Mouse (Mus musculus): ENCODE measurements around the gene Krtap3-3. TPM values are rescaled to one million over a fixed set of nuclear protein-coding genes. Genes with fewer than 3 reads are reported as not detected.

The Krtap3-3 gene
- total RNA-seq, 2 experiments from 2014 or later: not detected

Other genes with a start within 250 kb of the Krtap3-3 start
- not detected for gene Krt25, start 227.9 kb downstream of the Krtap3-3 start, total RNA-seq (2021)
- gene Krt26, start 212.9 kb downstream of the Krtap3-3 start, total RNA-seq (2021): not detected
- gene Krt27, start 199.8 kb downstream of the Krtap3-3 start, total RNA-seq (2021): not detected
- gene Krt28, start 176.0 kb downstream of the Krtap3-3 start, total RNA-seq (2021): not detected
- 1 to 10 TPM; 5.3 to 5.5 TPM for gene Krt10, start 161.5 kb downstream of the Krtap3-3 start, total RNA-seq (2021)
- gene Krt12, start 128.6 kb downstream of the Krtap3-3 start, total RNA-seq (2021): not detected
- gene Krt20, start 112.7 kb downstream of the Krtap3-3 start, total RNA-seq (2021): not detected
- not detected for gene Krt23, start 57.7 kb downstream of the Krtap3-3 start, total RNA-seq (2021)
- gene Krt39, start 29.5 kb downstream of the Krtap3-3 start, total RNA-seq (2021): not detected
- gene Krt40, start 7.7 kb downstream of the Krtap3-3 start, total RNA-seq (2021): not detected
- gene Krtap3-2, start 6.0 kb upstream of the Krtap3-3 start, total RNA-seq (2021): not detected
- not detected for gene Gm11939, start 8.6 kb upstream of the Krtap3-3 start, total RNA-seq (2021)
- gene Krtap3-1, start 15.8 kb upstream of the Krtap3-3 start, total RNA-seq (2021): not detected
- not detected for gene Krtap1-5, start 30.2 kb upstream of the Krtap3-3 start, total RNA-seq (2021)
- gene Krtap1-4, start 32.8 kb upstream of the Krtap3-3 start, total RNA-seq (2021): not detected
- not detected for gene Krtap1-3, start 40.5 kb upstream of the Krtap3-3 start, total RNA-seq (2021)
- not detected for gene Krtap9-3, start 47.2 kb upstream of the Krtap3-3 start, total RNA-seq (2021)
- gene Gm11938, start 52.4 kb upstream of the Krtap3-3 start, total RNA-seq (2021): not detected
- not detected for gene Gm11937, start 59.3 kb upstream of the Krtap3-3 start, total RNA-seq (2021)
- gene Krtap2-4, start 64.0 kb upstream of the Krtap3-3 start, total RNA-seq (2021): not detected
- not detected for gene Gm11562, start 69.6 kb upstream of the Krtap3-3 start, total RNA-seq (2021)
- not detected for gene Krtap4-1, start 77.4 kb upstream of the Krtap3-3 start, total RNA-seq (2021)
- not detected for gene Krtap4-2, start 84.2 kb upstream of the Krtap3-3 start, total RNA-seq (2021)
- gene Krtap4-7, start 93.2 kb upstream of the Krtap3-3 start, total RNA-seq (2021): not detected
- not detected for gene Gm11555, start 99.4 kb upstream of the Krtap3-3 start, total RNA-seq (2021)
- not detected for gene Gm11563, start 108.1 kb upstream of the Krtap3-3 start, total RNA-seq (2021)
- not detected for gene Krtap4-6, start 115.1 kb upstream of the Krtap3-3 start, total RNA-seq (2021)
- not detected for gene Gm14190, start 139.9 kb upstream of the Krtap3-3 start, total RNA-seq (2021)
- gene Gm14180, start 183.4 kb upstream of the Krtap3-3 start, total RNA-seq (2021): not detected
- gene Gm11595, start 222.0 kb upstream of the Krtap3-3 start, total RNA-seq (2021): not detected
- gene Krtap4-8, start 229.8 kb upstream of the Krtap3-3 start, total RNA-seq (2021): not detected
- gene Krtap4-9, start 234.3 kb upstream of the Krtap3-3 start, total RNA-seq (2021): not detected
- not detected for gene Gm11596, start 242.6 kb upstream of the Krtap3-3 start, total RNA-seq (2021)
- gene Gm11569, start 248.1 kb upstream of the Krtap3-3 start, total RNA-seq (2021): not detected

All from heart, postnatal 25 days (tissue).